Mouse (Mus musculus) left cerebral cortex, adult 6 months (tissue): ENCODE results near the gene Klhl5. TPM values are rescaled to one million over a fixed set of nuclear protein-coding genes. Genes with fewer than 3 reads are reported as not detected.

Source experiments
- long read RNA-seq, 2 experiments: library from polyadenylated mRNA; unstranded; transcript quantifications; one replicate each; pipeline ENCODE4 v2.0.0; 2019 to 2020
- polyA plus RNA-seq: library from polyadenylated mRNA; unstranded; fragments of <200 nt; fragmentation: Nextera tagmentation; gene quantifications from 2 replicates; pipeline ENCODE4 v1.2.3, GENCODE M21; 2021

The Klhl5 gene
- polyA plus RNA-seq, result 12.1 and 12.3 TPM in 2 replicates
- long read RNA-seq, experiment 1, transcript Klhl5-201 (11 exons, 3,610 nt), result major isoform, 62 of 98 reads
- long read RNA-seq, experiment 1, partial matches to known transcripts, result 19 of 98 reads
- long read RNA-seq, experiment 1, other reads (novel, unspliced or antisense), result 9 of 98 reads
- long read RNA-seq, experiment 2, partial matches to known transcripts, result 8 of 16 reads
- long read RNA-seq, experiment 2, other reads (novel, unspliced or antisense), result 6 of 16 reads

DNA sequence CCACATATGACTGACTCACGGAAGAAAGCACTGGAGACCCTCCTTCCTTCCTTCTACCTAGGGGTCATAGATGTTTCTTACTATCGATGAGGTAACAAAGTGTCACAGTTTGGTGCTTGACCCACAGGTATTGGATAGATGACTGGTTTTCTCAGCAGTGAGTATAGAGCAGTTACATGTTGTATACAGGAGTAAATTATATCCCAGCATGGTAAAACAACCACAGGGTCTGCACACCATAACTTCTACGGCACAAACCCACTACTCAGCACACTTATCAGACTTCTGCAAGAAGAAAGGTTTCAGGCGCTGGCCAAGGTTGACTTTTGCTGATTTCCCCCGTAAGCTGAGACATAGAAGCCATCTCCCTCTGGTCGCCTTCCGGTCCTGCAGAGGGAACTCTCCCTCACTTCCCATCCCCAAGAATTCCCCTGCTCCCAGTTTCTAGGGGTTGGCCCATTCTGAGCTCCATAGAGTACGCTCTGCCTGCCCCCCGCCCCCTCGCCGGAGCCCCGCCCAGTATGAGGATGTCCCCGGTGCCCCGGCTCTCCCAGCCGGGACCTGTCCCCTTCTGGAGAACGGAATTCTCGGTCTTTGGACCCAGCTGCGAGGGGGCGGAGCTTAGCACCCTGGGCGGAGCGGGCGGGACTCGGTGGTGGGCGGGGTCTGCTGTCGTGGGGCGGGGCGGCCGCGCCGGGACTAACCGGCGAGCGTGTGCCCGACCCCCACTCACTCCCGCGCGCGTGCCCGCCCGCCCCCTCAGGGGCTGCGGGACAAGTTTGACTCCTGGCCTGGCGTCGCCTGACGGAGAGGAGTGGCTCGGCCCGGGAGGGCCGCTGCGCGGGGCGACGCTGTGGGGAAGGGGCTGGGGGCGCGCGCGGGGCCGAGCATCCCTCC is at the start of gene Klhl5:
Gene Klhl5, plus strand, starts transcription at position 664 of the 897 bp plus-strand sequence.

DNA sequence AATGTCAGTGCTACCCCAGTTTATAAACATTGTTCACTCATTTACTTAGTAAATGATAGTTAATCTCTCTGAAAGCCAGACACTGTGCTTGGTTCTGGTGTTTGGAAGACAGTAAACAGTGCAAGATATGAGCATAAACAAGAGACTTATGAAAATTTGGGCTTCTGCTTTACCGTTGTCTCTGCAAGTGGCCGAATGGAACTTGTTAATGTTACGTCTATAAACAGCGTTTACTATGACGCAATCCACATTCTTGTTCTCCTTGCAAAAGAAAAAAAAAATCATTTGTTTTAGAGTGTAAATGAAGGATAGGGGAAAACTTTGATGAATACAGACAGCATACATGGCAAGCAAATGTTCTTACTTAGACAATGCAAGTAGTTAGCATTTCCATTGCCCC is 15.4 kb upstream of the Klhl5 start, which contains the start of gene Tmem156:
Gene Tmem156, minus strand, starts transcription at position 212 of the 400 bp plus-strand sequence.

DNA sequence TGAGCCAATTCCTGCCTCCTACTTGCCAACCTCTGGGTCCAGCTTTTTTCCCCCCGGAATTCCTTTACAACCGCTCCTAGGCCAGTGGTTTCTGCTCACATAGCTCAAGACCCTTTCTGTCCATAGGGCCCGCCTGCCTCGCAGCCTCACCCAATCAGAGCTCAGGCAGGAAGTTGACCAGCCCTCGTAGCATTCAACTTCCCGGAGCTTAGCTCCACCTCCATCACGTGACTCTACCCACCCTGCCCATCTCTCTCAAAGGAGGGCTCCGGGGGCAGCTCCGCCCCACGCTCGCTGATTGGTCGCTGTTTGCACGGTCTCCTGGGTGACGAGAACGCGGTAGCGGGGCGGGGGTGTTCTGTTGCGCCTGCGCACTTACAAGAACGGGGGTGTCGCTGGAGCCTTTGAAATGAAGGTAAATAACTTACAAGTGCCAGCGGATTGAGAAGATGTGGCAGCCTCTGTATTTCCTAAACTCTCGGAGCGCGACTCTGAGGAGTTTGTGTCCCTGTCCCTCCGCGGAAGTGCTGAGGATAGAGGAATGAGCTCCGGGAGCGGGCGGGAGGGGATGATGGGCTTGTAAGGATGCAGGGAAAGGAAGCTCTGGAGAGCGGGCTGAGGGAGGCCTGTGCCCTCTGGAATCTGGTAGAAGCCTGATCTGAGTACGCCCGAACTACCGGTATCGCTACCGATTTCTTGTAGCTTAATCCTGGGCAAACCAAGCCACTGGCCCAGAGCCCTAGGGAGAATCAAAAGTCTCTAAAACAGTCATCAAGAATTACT is 92.2 kb downstream of the Klhl5 start, which contains the start of gene Wdr19:
Gene Wdr19, plus strand, starts transcription at position 351 of the 783 bp plus-strand sequence.

Other genes with a start within 250 kb of the Klhl5 start
- 0.14 and 0.20 TPM in 2 replicates for gene Tlr1, start 174.0 kb upstream of the Klhl5 start, polyA plus RNA-seq
- 0.17 and 0.39 TPM in 2 replicates for gene Tlr6, start 147.4 kb upstream of the Klhl5 start, polyA plus RNA-seq
- gene Fam114a1, start 137.5 kb upstream of the Klhl5 start, polyA plus RNA-seq, result 5.7 and 6.4 TPM in 2 replicates
- gene Tmem156, start 15.4 kb upstream of the Klhl5 start, polyA plus RNA-seq, result 0.40 TPM in 1 of 2 replicates, not detected in the other
- gene Wdr19, start 92.2 kb downstream of the Klhl5 start, polyA plus RNA-seq, result 6.6 and 7.2 TPM in 2 replicates
- gene Rfc1, start 228.1 kb downstream of the Klhl5 start, polyA plus RNA-seq, result 31.9 and 34.4 TPM in 2 replicates
- gene Klb, start 240.8 kb downstream of the Klhl5 start, polyA plus RNA-seq, result not detected in 2 replicates